Mouse (Mus musculus): ENCODE measurements around the gene Noa1.
A peak's percentile ranks its signal among the peaks of the same experiment; 100 is the strongest.

Noa1 gene

GRCm38 (mm10) chr5:77309924-77310772 lies at the start of gene Noa1, which contains the start of gene Polr2b:
TSS of gene Noa1 (minus strand) at chr5:77310084.
TSS of gene Polr2b (plus strand) at chr5:77310147.
- peak; percentile 97 to 99 for DNase-seq (ENCODE audit: low spot score in 2 of 2)

GRCm38 (mm10) chr5:77358347-77358746 lies 48.5 kb upstream of the Noa1 start:
- peak in 1 of 2 experiments; percentile 37 for DNase-seq (ENCODE audit: low spot score in 2 of 2)

- DNase-seq (ENCODE audit: low spot score in 2 of 2), result peak in 1 of 2 experiments; percentile 17
Observed at GRCm38 (mm10) chr5:77357405-77358149, 47.7 kb upstream of the Noa1 start.

GRCm38 (mm10) chr5:77355307-77356265 lies 45.7 kb upstream of the Noa1 start:
- DNase-seq (ENCODE audit: low spot score in 2 of 2), result no peak

- peak; percentile 73 to 88 for DNase-seq (ENCODE audit: low spot score in 2 of 2)
Observed at GRCm38 (mm10) chr5:77354361-77354787, 44.5 kb upstream of the Noa1 start.

DNA sequence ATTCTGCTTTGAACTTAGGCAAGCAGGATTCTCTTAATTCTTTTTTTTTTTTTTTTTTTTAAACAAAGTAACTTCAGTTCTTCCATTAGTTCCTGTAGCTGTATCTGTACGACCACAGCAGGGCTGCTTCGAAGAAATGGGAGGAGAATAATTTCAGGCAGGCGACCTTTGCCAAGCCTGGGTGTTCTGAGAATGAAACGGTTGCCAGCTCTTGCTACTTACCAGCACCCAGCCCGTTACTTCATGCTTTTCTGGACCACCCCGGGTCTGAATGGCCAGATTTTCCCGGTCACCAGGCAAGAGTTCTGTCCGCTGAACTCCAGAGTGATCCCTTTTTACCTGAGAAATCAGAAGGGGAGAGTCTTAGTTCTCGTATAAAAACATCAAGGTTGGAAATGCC lies 41.8 kb upstream of the Noa1 start:
- no peak for DNase-seq (ENCODE audit: low spot score in 2 of 2)

DNA sequence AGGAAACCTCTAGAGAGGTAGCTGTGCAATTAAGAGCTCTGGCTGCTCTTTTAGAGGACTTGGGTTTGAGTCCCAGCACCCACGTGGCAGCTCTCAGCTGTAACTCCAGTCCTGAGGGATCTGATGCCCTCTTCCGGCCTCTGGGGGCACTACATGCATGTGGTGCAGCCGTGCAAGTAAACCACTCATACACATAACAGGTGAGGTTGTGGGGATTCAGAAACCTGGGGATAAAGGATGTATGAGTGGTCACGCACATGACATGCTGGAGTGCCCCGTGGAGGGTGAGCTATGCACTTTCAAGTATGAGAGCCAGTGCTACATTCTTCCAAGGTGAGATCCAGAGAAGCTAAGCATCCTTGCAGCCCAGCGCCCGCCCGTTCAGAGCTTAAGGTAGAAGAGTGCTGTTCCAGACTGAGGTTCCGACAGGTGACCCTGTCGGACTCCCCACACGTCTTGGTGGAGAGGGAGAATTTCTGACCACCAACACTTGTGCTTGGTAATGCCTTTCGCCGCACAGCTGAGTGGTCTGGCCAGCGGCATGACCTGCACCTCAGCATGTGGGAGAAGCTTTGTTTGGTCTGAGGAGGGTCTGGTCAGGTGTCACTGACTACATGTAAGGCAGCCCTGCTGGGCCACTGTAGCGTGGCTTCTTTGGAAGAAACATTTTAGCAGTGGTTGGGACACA lies 40.2 kb upstream of the Noa1 start:
- no peak for DNase-seq (ENCODE audit: low spot score in 2 of 2)

GRCm38 (mm10) chr5:77348901-77349300 lies 39.0 kb upstream of the Noa1 start:
- DNase-seq (ENCODE audit: low spot score in 2 of 2), result no peak

- no peak for DNase-seq (ENCODE audit: low spot score in 2 of 2)
Observed at GRCm38 (mm10) chr5:77340033-77340432, 30.1 kb upstream of the Noa1 start.

GRCm38 (mm10) chr5:77330154-77330553 lies 20.3 kb upstream of the Noa1 start:
- DNase-seq (ENCODE audit: low spot score in 2 of 2), result no peak

- DNase-seq (ENCODE audit: low spot score in 2 of 2), result no peak
Observed at GRCm38 (mm10) chr5:77324936-77325335, 15.1 kb upstream of the Noa1 start.

GRCm38 (mm10) chr5:77314986-77315385 lies 5.1 kb upstream of the Noa1 start:
- no peak for DNase-seq (ENCODE audit: low spot score in 2 of 2)

GRCm38 (mm10) chr5:77314206-77314605 lies 4.3 kb upstream of the Noa1 start:
- DNase-seq (ENCODE audit: low spot score in 2 of 2), result no peak

GRCm38 (mm10) chr5:77309051-77309906 lies 605 bp downstream of the Noa1 start:
- peak; percentile 6 to 24 for DNase-seq (ENCODE audit: low spot score in 2 of 2)

DNA sequence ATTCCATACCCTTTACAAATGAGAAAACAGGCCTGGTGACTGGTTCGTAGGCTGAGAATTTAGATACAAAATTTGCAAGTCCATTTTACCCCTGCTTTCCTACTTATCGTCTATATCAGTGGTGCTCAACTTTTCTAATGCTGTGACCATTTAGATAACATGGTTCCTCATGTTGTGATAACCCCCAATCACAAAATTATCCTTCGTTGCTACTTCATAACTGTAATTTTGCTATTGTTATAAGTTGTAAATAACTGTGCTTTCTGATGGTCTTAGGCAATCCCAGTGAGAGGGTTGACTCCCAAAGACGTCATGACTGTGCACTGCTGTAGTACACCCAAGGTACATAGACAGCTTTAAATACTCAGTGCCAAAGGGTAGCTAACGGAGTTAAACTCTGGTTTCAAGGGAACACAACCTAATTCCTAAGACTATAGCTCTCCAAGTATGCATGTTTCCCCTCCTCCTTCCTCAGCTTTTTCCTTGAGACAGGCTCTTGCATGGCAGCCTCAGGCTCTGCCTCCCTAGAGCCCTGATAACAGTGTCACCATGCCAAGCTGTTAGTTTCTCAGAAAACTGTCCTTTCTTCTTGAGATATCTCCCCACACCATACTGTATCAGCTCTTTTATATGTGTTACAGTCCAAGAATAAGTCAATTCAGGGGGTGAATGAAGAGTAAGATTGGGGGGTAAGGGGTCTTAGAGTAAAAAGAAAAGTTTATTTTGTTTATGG lies 1.9 kb downstream of the Noa1 start:
- no peak for DNase-seq (ENCODE audit: low spot score in 2 of 2)

GRCm38 (mm10) chr5:77301296-77301903 lies 8.5 kb downstream of the Noa1 start:
- no peak for DNase-seq (ENCODE audit: low spot score in 2 of 2)

GRCm38 (mm10) chr5:77299486-77299885 lies 10.4 kb downstream of the Noa1 start:
- DNase-seq (ENCODE audit: low spot score in 2 of 2), result no peak

GRCm38 (mm10) chr5:77292803-77293522 lies 16.9 kb downstream of the Noa1 start:
- DNase-seq (ENCODE audit: low spot score in 2 of 2), result no peak
